Mouse (Mus musculus) CD4-positive, CD25-positive, alpha-beta regulatory T cell, adult 2 months (primary cell): ENCODE measurements around the gene Flvcr2.

Experiments used
- DNase-seq: peaks from one replicate; pipeline ENCODE4 v3.0.0-alpha.2; 2012; ENCODE audit warnings: low read depth, low spot score

Flvcr2 gene

GRCm38 (mm10) chr12:85794094-85794493 lies 47.8 kb downstream of the Flvcr2 start:
- DNase-seq: no peak

- DNase-seq: no peak
Measured at GRCm38 (mm10) chr12:85795551-85795950, 49.2 kb downstream of the Flvcr2 start.

- DNase-seq: no peak
Measured at GRCm38 (mm10) chr12:85800031-85800430, 53.7 kb downstream of the Flvcr2 start.

DNA sequence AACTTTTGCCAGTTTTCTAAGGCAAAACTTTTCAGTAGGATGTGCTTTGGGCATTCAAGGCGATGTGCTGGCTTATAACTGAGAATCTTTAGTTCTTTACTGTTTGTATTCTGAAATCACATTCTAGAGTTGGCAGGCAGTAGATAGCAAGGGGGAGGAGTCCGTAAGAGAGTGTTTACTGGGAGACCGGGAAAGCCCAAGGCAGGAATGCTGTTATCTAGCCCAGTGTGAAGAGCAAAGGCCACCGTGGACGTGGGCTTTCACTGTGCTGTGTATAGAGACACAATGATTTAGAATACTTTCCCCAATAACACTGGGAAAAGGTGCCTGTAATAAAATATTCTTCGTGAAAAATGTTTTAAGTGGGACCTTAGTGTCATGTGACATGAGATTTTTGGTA lies 63.4 kb downstream of the Flvcr2 start:
- DNase-seq: no peak

DNA sequence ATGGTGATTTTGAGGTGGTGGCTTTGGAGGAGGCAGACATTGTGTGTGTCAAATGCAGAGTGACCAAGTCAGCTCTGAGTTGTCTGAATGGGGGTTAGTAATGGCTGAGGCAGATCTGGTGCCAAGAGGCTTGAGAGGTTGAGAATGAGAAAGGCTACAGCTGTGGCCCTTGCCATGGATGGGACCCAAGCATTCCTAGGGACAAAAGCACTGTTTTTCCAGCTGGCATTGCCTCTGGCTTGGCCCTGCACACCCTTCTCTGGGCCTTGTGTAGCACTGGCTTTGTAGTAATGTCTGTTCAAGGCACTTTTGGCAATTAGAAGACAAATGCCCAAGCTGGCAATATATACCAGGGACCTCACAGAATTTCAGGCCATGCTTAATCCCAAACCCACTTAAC lies 64.6 kb downstream of the Flvcr2 start:
- DNase-seq: no peak

GRCm38 (mm10) chr12:85811676-85812075 lies 65.3 kb downstream of the Flvcr2 start:
- DNase-seq: no peak

DNA sequence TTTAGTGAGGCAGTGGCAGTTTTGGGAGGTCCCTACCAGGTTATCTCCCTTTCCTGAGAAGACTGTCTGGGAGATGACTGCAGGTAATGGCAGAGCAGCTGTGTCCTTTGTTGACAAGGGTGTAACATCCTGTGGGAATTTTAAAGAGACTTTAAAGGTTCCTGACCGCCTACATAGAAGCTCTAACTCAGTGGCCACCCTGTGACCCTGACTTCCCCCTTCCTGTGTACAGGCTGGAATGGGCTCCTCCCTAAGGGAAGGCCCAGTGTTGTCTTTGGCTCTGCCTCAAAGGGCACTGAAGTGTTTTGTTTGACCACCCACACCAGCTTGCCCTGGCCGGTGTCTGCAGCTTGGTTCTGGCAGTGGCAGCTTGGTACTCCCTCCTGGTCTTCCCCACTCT lies 67.3 kb downstream of the Flvcr2 start:
- no peak for DNase-seq

- peak; percentile 21 for DNase-seq
Measured at GRCm38 (mm10) chr12:85822051-85822450, 75.7 kb downstream of the Flvcr2 start.

DNA sequence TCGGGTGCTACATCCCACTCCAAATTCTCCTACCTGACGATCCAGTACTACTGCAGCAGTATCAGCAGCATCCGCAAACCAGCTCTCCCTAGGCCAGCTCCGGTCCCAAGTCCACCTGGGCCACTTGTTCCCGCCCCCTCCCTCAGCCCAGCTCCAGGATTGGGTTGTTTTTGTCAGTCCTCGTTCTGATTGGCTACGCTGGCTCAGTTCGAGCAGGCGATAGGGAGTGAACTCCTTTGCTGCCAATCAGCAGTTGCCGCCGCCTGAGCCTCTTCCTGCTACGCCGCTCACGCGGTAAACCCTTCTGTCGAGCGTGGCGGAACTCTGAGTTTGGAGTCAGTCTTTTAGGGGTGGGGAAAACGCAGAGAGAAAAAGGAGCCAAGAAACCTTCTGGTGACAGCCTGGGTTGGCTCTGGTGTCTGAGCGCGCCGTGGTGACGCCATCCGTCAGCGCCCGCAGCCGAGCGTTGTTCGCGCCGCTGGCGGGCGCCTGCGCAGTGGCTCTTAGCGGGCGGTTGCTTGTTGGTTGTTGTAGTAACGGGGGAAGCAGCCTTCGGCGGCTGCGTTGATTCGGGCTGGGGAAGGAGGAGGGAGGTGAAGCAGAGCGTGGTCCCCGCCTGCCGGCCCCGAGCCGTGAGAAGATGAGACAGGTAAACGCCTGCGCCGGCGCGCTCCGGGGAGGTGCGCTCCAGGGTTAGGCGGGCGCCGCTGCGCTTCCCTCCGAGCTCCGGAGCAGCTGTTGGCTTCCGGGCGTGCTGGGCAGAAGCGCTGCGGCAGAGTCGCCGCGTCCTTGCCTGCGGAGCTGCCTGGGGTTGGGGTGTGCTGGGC lies 78.3 kb downstream of the Flvcr2 start, which contains the start of the genes Erg28 and Ttll5:
TSS of gene Erg28 (minus strand) at position 113 of the 827 bp plus-strand sequence.
TSS of gene Ttll5 (plus strand) at position 222 of the 827 bp plus-strand sequence.
- DNase-seq: peak; percentile 96

DNA sequence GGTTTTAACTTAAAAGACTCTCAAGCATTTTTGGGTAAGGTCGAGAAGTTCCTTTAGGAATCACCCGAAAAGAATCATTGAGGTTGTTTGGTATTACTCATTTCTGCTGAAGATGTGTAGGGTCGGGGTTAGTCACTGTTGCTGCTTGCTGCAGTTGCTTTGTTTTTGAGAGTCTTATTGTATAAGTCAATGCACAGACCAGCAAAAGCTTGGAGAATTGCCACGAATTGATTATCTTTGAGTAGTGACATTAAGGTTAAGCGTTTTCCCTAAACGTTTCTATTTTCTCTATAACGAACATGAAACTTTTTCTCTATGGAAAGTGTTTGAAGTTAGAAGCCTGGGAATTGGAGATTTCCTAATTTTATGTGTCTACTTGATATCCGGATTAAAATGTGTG lies 79.0 kb downstream of the Flvcr2 start:
- no peak for DNase-seq

DNA sequence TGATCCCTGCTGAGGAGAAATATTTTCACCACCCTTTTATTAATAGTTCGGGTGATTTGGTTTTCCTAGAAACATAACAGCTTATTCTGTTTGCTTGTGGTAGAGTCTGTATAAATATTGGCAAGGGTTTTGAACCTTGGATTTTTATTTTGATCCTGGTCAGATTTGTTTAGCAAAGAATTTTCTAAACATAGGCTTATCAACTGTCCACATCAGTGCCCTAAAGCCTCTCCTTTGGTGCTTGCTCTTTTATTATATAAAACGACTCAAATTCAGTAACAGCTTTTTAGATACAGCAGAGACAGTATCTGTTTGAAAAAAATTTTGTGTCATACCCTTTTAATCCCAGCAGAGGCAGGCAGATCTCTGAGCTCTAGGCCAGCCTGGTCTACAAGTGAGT lies 79.5 kb downstream of the Flvcr2 start:
- DNase-seq: no peak

- DNase-seq: no peak
Measured at GRCm38 (mm10) chr12:85828856-85829255, 82.5 kb downstream of the Flvcr2 start.

DNA sequence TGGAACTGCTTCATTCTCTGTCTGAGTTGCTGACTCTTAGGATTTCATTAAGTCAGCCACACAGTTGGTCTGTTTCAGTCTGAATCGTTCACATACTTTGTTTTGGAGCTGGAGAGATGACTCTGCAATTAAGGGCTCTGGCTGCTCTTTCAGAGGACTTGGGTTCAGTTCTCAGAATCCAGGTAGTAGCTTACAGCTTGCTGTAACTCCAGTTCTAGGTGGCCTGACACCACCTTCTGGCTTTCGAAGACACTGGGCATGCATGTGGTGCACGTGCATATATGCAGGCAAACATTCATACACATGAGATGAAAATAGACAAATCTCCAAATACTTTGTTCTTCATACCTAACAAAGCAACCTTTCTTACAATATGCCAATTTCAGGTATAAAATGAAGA lies 83.5 kb downstream of the Flvcr2 start:
- DNase-seq: no peak

DNA sequence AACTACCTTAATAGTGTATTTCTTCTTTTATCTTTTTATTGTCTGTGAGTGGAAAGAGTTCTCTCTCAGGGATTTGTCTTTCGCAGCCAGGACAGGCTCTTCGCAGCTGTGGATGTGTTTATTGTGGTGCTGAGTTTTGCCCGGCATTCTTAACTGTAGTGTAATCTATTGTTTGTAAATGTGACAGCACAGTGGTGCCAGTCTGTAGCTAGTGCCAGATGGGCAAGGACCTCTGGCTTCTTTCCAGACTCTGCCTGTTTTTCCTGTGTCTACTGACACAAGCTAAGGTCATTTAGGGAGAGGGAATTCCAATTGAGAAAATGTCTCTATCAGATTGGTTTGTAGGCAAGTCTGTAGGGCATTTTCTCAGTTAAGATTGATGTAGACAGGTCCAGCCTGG lies 84.4 kb downstream of the Flvcr2 start:
- no peak for DNase-seq

- DNase-seq: no peak
Measured at GRCm38 (mm10) chr12:85834543-85834942, 88.2 kb downstream of the Flvcr2 start.

GRCm38 (mm10) chr12:85837765-85838164 lies 91.4 kb downstream of the Flvcr2 start:
- DNase-seq: no peak

DNA sequence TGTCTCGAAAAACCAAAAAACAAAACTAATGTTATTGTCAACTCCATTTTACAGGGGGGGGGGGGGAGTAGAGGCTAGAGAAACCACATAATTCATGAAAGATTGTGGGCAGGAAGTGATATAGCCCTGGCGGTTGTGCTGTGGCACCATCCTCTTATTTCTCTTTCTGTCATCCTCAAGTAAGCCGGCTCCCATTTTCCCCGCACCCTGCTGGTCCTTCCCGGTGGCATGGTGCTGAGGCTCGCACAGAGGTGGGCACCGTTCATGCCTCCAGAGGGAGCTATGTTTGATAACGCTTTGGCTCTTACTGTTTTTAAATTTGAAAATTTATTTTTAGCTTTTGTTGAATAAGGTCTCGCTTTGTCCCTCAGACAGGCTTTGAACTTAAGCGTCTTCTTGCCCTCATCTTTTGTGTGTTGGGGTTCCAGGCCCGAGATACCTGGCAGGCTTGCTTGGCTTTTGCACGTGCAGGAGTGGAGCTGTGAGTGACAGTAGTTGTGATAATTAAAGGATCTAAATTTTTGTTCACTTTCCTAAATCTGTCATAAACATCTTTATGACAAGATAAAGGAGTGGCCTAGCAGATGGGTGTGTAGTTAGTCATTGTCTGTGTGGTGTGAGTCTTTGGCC lies 93.1 kb downstream of the Flvcr2 start:
- peak; percentile 48 for DNase-seq

DNA sequence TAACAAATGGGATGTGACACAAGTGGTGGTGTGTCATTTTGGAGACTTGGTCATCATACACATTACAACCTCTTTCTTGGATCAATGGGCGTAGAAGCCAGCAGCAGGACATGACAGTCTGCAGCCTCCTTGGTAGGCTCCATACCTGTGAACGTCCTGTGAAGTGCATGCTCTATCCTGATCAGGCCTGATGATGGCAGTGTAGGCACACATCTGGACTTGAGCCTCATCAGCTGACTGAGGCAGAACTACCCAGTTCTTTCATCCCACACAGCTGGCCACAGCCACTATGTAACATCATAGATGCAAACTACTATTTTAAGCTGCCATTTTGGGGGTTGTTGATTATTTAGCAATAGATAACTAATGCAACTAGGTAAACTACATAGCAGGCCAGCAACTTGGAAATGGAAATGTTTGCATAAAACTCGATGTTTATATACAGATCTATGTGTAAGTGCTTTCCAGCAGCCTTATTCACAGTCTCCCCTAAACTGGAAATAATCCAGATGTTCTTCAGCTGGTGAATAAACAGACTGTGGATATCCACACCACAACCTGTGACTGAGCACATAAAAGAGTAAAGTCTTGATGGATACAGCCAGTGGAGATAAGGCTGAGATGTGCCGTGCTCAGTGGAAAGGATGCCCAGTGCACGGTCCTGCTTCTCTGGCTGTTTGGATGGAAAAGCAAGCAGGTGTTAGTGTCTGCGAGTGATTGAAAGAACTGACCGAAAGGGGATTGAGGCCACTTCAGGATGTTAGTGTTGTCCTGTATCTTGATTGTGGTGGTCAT lies 102.0 kb downstream of the Flvcr2 start:
- DNase-seq: peak; percentile 60

GRCm38 (mm10) chr12:85850661-85851060 lies 104.3 kb downstream of the Flvcr2 start:
- no peak for DNase-seq

DNA sequence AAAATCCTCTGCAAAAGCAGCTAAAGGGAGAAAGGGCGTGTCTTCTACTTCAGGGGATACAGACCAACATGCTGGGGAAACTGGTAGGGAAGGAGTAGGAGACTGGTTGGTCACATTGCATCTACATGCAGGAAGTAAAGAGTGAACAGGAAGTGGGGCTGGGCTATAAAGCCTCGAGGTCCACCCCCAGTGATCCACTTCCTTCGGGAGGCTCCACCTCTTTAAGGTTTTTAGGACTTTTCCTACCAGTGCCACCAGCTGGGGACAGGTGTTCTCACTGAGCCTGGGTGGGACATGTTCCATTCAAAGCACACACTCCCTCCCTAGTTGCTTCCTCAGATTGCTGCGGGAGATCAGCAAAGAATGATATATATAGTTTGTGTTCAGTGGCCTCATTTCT lies 107.5 kb downstream of the Flvcr2 start:
- no peak for DNase-seq

- DNase-seq: no peak
Measured at GRCm38 (mm10) chr12:85854271-85854670, 107.9 kb downstream of the Flvcr2 start.

DNA sequence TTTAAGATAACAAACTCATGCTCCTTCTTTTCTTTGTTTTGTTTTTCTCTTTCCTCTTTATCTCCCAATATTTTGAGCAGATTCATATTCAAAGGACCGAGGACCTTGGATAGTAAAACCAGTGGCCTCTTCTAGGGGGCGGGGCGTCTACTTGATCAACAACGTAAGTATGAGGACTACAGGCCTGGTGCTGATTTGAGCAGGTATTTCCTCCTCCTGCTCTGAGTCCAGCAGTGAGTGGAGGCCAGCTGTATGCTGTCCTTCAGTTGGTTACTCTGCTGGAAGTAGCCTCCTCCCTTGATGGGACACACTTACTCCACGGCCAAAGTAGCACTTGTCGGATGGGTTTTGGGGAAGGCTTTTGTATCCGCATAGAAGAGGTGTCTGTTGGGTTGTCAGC lies 111.0 kb downstream of the Flvcr2 start:
- no peak for DNase-seq
